Comparison of ENCODE assay signal across 1 mouse cellular context in genomic region chr10:81190912-81191321, GRCm38 (mm10).
TF ChIP-seq lines count a peak whose summit lies in the region.

No protein-coding gene starts in this region.

TF ChIP-seq in MEL, 35 proteins besides CTCF, POLR2A, EP300 and RAD21:
- no peak for TF ChIP-seq MYC (IDR thresholded peaks at IDR 0.05; ENCODE audit: low read depth, low read length)
- TF ChIP-seq CHD2 (IDR thresholded peaks at IDR 0.05; ENCODE audit: low read length) = no peak
- TF ChIP-seq E2F4 (IDR thresholded peaks at IDR 0.05; ENCODE audit: borderline replicate concordance, low read depth, low read length) = no peak
- TF ChIP-seq HCFC1 (IDR thresholded peaks at IDR 0.05; ENCODE audit: low read depth, low read length) = no peak
- TF ChIP-seq SMC3 (IDR thresholded peaks at IDR 0.05; ENCODE audit: low read depth, low read length) = no peak
- TF ChIP-seq ELF1 (IDR thresholded peaks at IDR 0.05; ENCODE audit: low read depth, low read length) = no peak
- TF ChIP-seq BHLHE40 (IDR thresholded peaks at IDR 0.05; ENCODE audit: borderline replicate concordance, low read depth, low read length) = no peak
- TF ChIP-seq MYB (IDR thresholded peaks at IDR 0.05; ENCODE audit: low read depth, low read length) = no peak
- TF ChIP-seq MAFK (IDR thresholded peaks at IDR 0.05; ENCODE audit: borderline replicate concordance, low read depth, low read length) = no peak
- TF ChIP-seq ETS1 (IDR thresholded peaks at IDR 0.05; ENCODE audit: low read depth, low read length) = no peak
- TF ChIP-seq USF2 (IDR thresholded peaks at IDR 0.05; ENCODE audit: borderline replicate concordance in 1 of 2, insufficient read depth in 1 of 2, low read depth in 1 of 2, low read length in 2 of 2) = no peak
- TF ChIP-seq ZNF384 (IDR thresholded peaks at IDR 0.05; ENCODE audit: low read depth, low read length) = no peak
- no peak for TF ChIP-seq TAL1 (IDR thresholded peaks at IDR 0.05; ENCODE audit: low read length)
- no peak for TF ChIP-seq MAX (IDR thresholded peaks at IDR 0.05; ENCODE audit: low read length)
- no peak for TF ChIP-seq ZMIZ1 (IDR thresholded peaks at IDR 0.05; ENCODE audit: low read depth, low read length)
TF ChIP-seq in MEL: peak in this region for 0.
